Mouse (Mus musculus) embryonic fibroblast, embryonic 13.5 days (primary cell): Measurements from ENCODE around the gene Car2.

Experiments used
- CTCF ChIP-seq: IDR thresholded peaks from 2 replicates; pipeline ENCODE4 v1.5.1; 2011; ENCODE audit warnings: mild to moderate bottlenecking, control low read depth, low read length, moderate library complexity, borderline replicate concordance; ENCODE audit not compliant: insufficient read depth
- POLR2A ChIP-seq: IDR thresholded peaks from 2 replicates; pipeline ENCODE4 v1.6.1; 2011; ENCODE audit warnings: low read depth, mild to moderate bottlenecking, control low read depth, low read length, moderate library complexity

DNA sequence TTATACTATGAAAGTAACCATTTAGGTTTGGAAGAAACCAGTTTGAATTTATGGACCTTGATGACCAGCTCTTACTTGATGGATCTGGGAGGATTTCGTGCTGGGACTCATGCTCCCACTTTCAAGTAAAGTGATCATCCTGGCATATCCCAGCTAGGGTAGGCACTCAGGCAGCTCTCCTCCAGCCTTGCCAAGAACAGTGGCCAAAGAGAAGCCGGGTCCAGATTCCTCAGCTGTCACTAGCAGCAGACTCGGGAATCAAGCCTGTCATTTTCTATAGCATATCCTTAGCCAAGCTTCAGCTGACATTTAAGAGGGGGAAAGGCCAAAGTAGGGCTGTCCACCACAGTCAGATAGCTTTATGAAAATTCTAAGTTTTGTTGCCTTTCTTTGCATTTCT lies 25.8 kb upstream of the Car2 start:
- TF ChIP-seq CTCF (no peak), POLR2A (no peak)
